Mouse (Mus musculus) stomach, postnatal 0 days (tissue): ENCODE results near the gene Ntn1. TPM values are rescaled to one million over a fixed set of nuclear protein-coding genes. Genes with fewer than 3 reads are reported as not detected.
A peak's percentile ranks its signal among the peaks of the same experiment; 100 is the strongest.

Experiments used
- ATAC-seq: fragments of 200-750 bp; cut with Nextera tagmentation; 2 replicates; pipeline ENCODE4 v1.8.0; 2017; ENCODE audit not compliant: low FRiP score, low TSS enrichment
- DNase-seq: peaks from one replicate; pipeline ENCODE4 v3.0.0-alpha.2; 2016; ENCODE audit warnings: low spot score
- H3K27ac ChIP-seq: fragments of 300-500 bp; sonication (generic); replicated peaks from 2 replicates; pipeline ENCODE4 v1.5.1; 2014; ENCODE audit warnings: mild to moderate bottlenecking, control low read depth
- H3K27me3 ChIP-seq: fragments of 300-500 bp; sonication (generic); 2 replicates; pipeline ENCODE4 v1.6.1; 2014; ENCODE audit warnings: low read length; ENCODE audit not compliant: control insufficient read depth, insufficient read depth
- H3K36me3 ChIP-seq: fragments of 300-500 bp; sonication (generic); 2 replicates; pipeline ENCODE4 v1.6.1; 2014; ENCODE audit warnings: low read length, mixed read lengths; ENCODE audit not compliant: control insufficient read depth, insufficient read depth
- H3K4me1 ChIP-seq: fragments of 300-500 bp; sonication (generic); replicated peaks from 2 replicates; pipeline ENCODE4 v1.6.1; 2014; ENCODE audit warnings: antibody characterized with exemption; ENCODE audit not compliant: control insufficient read depth, insufficient read depth
- H3K4me2 ChIP-seq: fragments of 300-500 bp; sonication (generic); replicated peaks from 2 replicates; pipeline ENCODE4 v1.6.1; 2014; ENCODE audit warnings: low read depth, mild to moderate bottlenecking, control low read depth, moderate library complexity
- H3K4me3 ChIP-seq: fragments of 300-500 bp; sonication (generic); 2 replicates; pipeline ENCODE4 v1.5.1; 2014; ENCODE audit warnings: low read depth, low read length, control low read depth
- H3K9ac ChIP-seq: fragments of 300-500 bp; sonication (generic); 2 replicates; pipeline ENCODE4 v1.6.1; 2014; ENCODE audit warnings: mild to moderate bottlenecking, low read length, control low read depth, mixed read lengths
- H3K9me3 ChIP-seq: fragments of 300-500 bp; sonication (generic); 2 replicates; pipeline ENCODE4 v1.6.1; 2016; ENCODE audit warnings: low read length; ENCODE audit not compliant: control insufficient read depth
- CTCF ChIP-seq: IDR thresholded peaks from 2 replicates; pipeline ENCODE4 v1.5.1; 2016; ENCODE audit warnings: antibody characterized with exemption, low read depth, mild to moderate bottlenecking, moderate library complexity
- EP300 ChIP-seq: optimal IDR thresholded peaks from 2 replicates; pipeline ENCODE3; 2016; ENCODE audit warnings: antibody characterized with exemption
- WGBS: fragments of 180-500 bp; shearing (Covaris S2); extraction: QIAGEN DNeasy Blood & Tissue Kit; methylation state at CpG from one replicate; pipeline ENCODE4 v1.1.7; 2014; 5-methylcytosine and 5-hydroxymethylcytosine counted together
- polyA plus RNA-seq: library from polyadenylated mRNA; unstranded; fragments of >200 nt; fragmentation: Nextera tagmentation; extraction: Ambion mirVana; gene quantifications from 2 replicates; pipeline ENCODE4 v1.2.1, GENCODE M21; 2015

Gene Ntn1
- polyA plus RNA-seq, 1 experiment from 2014 or later: 7.4 TPM

- WGBS: 50% methylated on average over 10 of the region's 10 CpGs
- peaks cover 8% of the 10 kb centered on the region for H3K4me1 ChIP-seq
- DNase-seq: no peak
Measured at GRCm38 (mm10) chr11:68198696-68199095, 201.9 kb downstream of the Ntn1 start.

GRCm38 (mm10) chr11:68197471-68197870 lies 203.2 kb downstream of the Ntn1 start:
- H3K9ac ChIP-seq: no peak overlapping the region
- H3K4me2 ChIP-seq: no peak overlapping the region
- H3K4me3 ChIP-seq: no peak overlapping the region
- peaks cover 8% of the 10 kb centered on the region for H3K4me1 ChIP-seq
- H3K27me3 ChIP-seq: no peaks in the 10 kb centered on the region
- DNase-seq: no peak
- H3K9me3 ChIP-seq: no peaks in the 10 kb centered on the region
- TF ChIP-seq EP300 (no peak), CTCF (no peak)
- no peak for ATAC-seq
- WGBS: 90% methylated on average over 11 of the region's 11 CpGs
- H3K36me3 ChIP-seq: no peaks in the 10 kb centered on the region
- no peak overlapping the region for H3K27ac ChIP-seq

More at GRCm38 (mm10) chr11:68198696-68199095, 201.9 kb downstream of the Ntn1 start:
- TF ChIP-seq EP300 (no peak), CTCF (no peak)
- H3K27me3 ChIP-seq: no peaks in the 10 kb centered on the region
- H3K36me3 ChIP-seq: no peaks in the 10 kb centered on the region
- ATAC-seq: no peak
- no peak overlapping the region for H3K27ac ChIP-seq
- H3K4me3 ChIP-seq: no peak overlapping the region
- H3K4me2 ChIP-seq: no peak overlapping the region
- no peaks in the 10 kb centered on the region for H3K9me3 ChIP-seq
- H3K9ac ChIP-seq: no peak overlapping the region

GRCm38 (mm10) chr11:68196566-68196965 lies 204.1 kb downstream of the Ntn1 start:
- 46% methylated on average over 6 of the region's 6 CpGs for WGBS
- H3K36me3 ChIP-seq: no peaks in the 10 kb centered on the region
- TF ChIP-seq CTCF (no peak), EP300 (no peak)
- no peaks in the 10 kb centered on the region for H3K9me3 ChIP-seq
- H3K27me3 ChIP-seq: no peaks in the 10 kb centered on the region
- peak overlapping the region; percentile 31; the same call in 1 of the 2 replicates for H3K27ac ChIP-seq
- no peak overlapping the region for H3K4me2 ChIP-seq
- H3K4me3 ChIP-seq: no peak overlapping the region
- H3K9ac ChIP-seq: no peak overlapping the region
- ATAC-seq (no peak), DNase-seq (no peak)
- H3K4me1 ChIP-seq: peaks cover 8% of the 10 kb centered on the region

- TF ChIP-seq EP300: no peak
- TF ChIP-seq CTCF: no peak
- H3K27ac ChIP-seq: peak overlapping the region; percentile 31; the same call in 1 of the 2 replicates
- no peaks in the 10 kb centered on the region for H3K9me3 ChIP-seq
- DNase-seq (no peak), ATAC-seq (no peak)
- H3K9ac ChIP-seq: no peak overlapping the region
- H3K4me2 ChIP-seq: no peak overlapping the region
- no peaks in the 10 kb centered on the region for H3K36me3 ChIP-seq
- no peak overlapping the region for H3K4me3 ChIP-seq
- peaks cover 8% of the 10 kb centered on the region for H3K4me1 ChIP-seq
- no peaks in the 10 kb centered on the region for H3K27me3 ChIP-seq
- 66% methylated on average over 10 of the region's 10 CpGs for WGBS
Measured at GRCm38 (mm10) chr11:68195693-68196176, 204.9 kb downstream of the Ntn1 start.

GRCm38 (mm10) chr11:68195168-68195567 lies 205.5 kb downstream of the Ntn1 start:
- no peak overlapping the region for H3K4me2 ChIP-seq
- no peak overlapping the region for H3K4me3 ChIP-seq
- peaks cover 8% of the 10 kb centered on the region for H3K4me1 ChIP-seq
- no peak overlapping the region for H3K27ac ChIP-seq
- no peaks in the 10 kb centered on the region for H3K27me3 ChIP-seq
- no peak overlapping the region for H3K9ac ChIP-seq
- TF ChIP-seq EP300 (no peak), CTCF (peak; percentile 53)
- WGBS: 65% methylated on average over 6 of the region's 6 CpGs
- H3K36me3 ChIP-seq: no peaks in the 10 kb centered on the region
- ATAC-seq: no peak
- H3K9me3 ChIP-seq: no peaks in the 10 kb centered on the region
- no peak for DNase-seq

- Histone ChIP-seq H3K9ac (no peak overlapping the region), H3K4me2 (no peak overlapping the region), H3K36me3 (no peaks in the 10 kb centered on the region), H3K27ac (no peak overlapping the region), H3K4me3 (no peak overlapping the region), H3K27me3 (no peaks in the 10 kb centered on the region), H3K4me1 (peaks cover 5% of the 10 kb centered on the region), H3K9me3 (no peaks in the 10 kb centered on the region)
- no peak for ATAC-seq
- TF ChIP-seq CTCF: no peak
- no peak for TF ChIP-seq EP300
- WGBS: 78% methylated on average over 5 of the region's 5 CpGs
- no peak for DNase-seq
Measured at GRCm38 (mm10) chr11:68190849-68191248, 209.8 kb downstream of the Ntn1 start.
